Mouse (Mus musculus) activated CD4-positive, CD25-positive, alpha-beta regulatory T cell, adult 9 weeks (primary cell): ENCODE measurements around the gene Tdpoz4. TPM values are rescaled to one million over a fixed set of nuclear protein-coding genes. Genes with fewer than 3 reads are reported as not detected.

ENCODE experiments used
- polyA plus RNA-seq: library from polyadenylated mRNA; unstranded; fragments of 100-300 nt; shearing (Covaris generic); gene quantifications from one replicate; pipeline ENCODE4 v1.2.1, GENCODE M21; 2017

Tdpoz4 gene
- polyA plus RNA-seq, result not detected

DNA sequence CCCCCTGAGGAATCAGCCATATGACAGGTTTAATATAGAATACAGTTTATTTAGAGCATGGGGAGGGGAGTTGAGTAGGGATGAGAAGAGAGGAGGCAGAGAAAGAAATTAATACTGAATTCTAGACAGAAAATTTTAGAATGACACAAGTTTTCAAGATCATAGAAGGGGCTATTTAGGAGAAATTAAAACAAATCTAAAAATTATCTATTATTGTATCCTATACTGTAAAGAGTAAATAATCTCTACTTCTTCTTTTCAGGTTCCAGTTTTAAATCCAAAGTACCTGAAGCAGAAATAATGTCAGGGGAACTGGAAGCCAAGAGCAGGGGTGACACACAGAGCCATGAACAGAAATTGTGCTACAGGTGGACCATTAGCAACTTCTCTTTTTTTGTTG lies at the start of gene Tdpoz4:
Gene Tdpoz4, plus strand, starts transcription at position 301 of the 400 bp plus-strand sequence.

DNA sequence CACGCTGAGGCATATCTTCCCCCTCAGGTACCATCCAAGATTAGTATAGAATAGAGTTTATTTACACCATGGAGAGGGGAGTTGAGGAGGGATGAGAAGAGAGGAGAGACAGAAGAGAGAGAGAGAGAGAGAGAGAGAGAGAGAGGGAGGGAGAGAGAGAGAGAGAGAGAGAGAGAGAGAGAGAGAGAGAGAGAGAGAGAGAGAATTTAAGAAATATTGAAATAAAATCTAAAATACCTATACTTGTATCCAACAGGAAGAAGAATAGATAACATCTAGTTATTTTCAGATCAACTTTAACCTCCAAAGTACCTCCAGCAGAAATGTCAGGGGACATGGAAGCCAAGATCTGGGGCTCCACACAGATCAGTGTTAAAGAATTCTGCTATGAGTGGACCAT lies 23.5 kb upstream of the Tdpoz4 start, which contains the start of gene Gm5773:
Gene Gm5773, plus strand, starts transcription at position 301 of the 400 bp plus-strand sequence.

DNA sequence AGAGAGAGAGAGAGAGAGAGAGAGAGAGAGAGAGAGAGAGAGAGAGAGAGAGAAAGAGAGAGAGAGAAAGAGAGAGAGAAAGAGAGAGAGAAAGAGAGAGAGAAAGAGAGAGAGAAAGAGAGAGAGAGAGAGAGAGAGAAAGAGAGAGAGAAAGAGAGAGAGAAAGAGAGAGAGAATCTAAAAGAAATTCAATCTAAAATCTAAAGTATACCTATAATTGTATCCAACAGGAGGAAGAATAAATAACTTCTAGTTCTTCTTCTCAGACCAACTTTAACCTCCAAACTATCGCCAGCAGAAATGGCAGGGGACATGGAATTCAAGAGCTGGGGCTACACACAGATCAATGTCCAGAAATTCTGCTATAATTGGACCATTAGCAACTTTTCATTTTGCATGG lies 29.5 kb downstream of the Tdpoz4 start, which contains the start of gene Tdpoz3:
Gene Tdpoz3, plus strand, starts transcription at position 301 of the 400 bp plus-strand sequence.

Other genes with a start within 250 kb of the Tdpoz4 start
- 1,518 TPM for gene S100a10, start 241.3 kb upstream of the Tdpoz4 start, polyA plus RNA-seq
- not detected for gene Tdpoz2, start 143.7 kb upstream of the Tdpoz4 start, polyA plus RNA-seq
- not detected for gene Tdpoz1, start 120.1 kb upstream of the Tdpoz4 start, polyA plus RNA-seq
- not detected for gene Gm37596, start 103.3 kb upstream of the Tdpoz4 start, polyA plus RNA-seq
- not detected for gene Gm5773, start 23.4 kb upstream of the Tdpoz4 start, polyA plus RNA-seq
- not detected for gene Tdpoz3, start 29.6 kb downstream of the Tdpoz4 start, polyA plus RNA-seq
- not detected for gene Gm9117, start 147.1 kb downstream of the Tdpoz4 start, polyA plus RNA-seq
- gene Tdpoz5, start 164.9 kb downstream of the Tdpoz4 start, polyA plus RNA-seq, result not detected